Mouse (Mus musculus): ENCODE measurements at regions not wholly inside any gene's neighbourhood (a gene's known extent, or its start where the extent isn't known, plus 50 kb on each side); places are given as distances from the start of the nearest gene placed in this dataset.

DNA sequence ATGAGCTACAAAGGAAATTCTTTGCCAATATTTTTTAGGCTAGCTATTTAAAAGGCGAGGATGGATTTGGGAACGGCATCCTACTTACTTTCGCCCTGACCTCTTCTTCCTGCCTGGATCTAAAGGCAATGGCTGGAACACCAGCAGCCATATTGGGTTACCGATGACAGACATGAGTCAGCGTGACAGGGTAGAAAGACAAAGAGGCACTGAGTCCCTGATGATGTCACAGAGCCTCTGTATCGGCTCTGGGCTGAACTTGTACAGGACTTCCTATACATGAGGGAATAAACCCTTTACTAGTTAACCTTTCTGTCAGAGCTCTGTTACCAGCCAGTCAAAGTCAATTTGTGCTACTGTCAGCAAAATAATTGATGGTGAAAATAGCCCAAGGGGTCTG lies 50.7 kb upstream of the Hmga2 start:
- TF ChIP-seq CTCF (IDR thresholded peaks at IDR 0.05; ENCODE audit: insufficient read depth, low read length) (no peak), POLR2A (IDR thresholded peaks at IDR 0.05; ENCODE audit: borderline replicate concordance, extremely low read depth, low read depth, low read length) (no peak)

Measured in lung, adult 2 months (tissue).